ENCODE assay signal across 21 mouse cellular contexts in genomic region chr3:130584007-130584406, GRCm38 (mm10). TPM values are rescaled to one million over a fixed set of nuclear protein-coding genes. Genes with fewer than 3 reads are reported as not detected.
"Had no signal": no experiment of that assay in that cellular context is flagged by ENCODE, and none has a peak within 500 bp of the region (broad histone marks: within the 10 kb centered on the region; RNA-seq: fewer than 3 reads in every experiment).

No protein-coding gene starts in this region.

- H3K36me3 ChIP-seq: lung, embryonic 15.5 days; midbrain, embryonic 12.5 days; midbrain, embryonic 15.5 days; neural tube, embryonic 12.5 days; stomach, embryonic 15.5 days had no signal

- H3K4me1 ChIP-seq: megakaryocyte, embryonic 14.5 days; midbrain, embryonic 15.5 days; neural tube, embryonic 12.5 days; stomach, embryonic 15.5 days had no signal

- H3K4me3 ChIP-seq: lung, embryonic 15.5 days; megakaryocyte, embryonic 14.5 days; midbrain, embryonic 12.5 days; midbrain, embryonic 15.5 days; neural tube, embryonic 12.5 days; stomach, embryonic 15.5 days had no signal

- H3K27me3 ChIP-seq: lung, embryonic 15.5 days; megakaryocyte, embryonic 14.5 days; midbrain, embryonic 12.5 days; midbrain, embryonic 15.5 days; neural tube, embryonic 12.5 days; stomach, embryonic 15.5 days had no signal

- H3K9ac ChIP-seq: liver, postnatal 0 days; lung, embryonic 15.5 days; midbrain, embryonic 12.5 days; midbrain, embryonic 15.5 days; neural tube, embryonic 12.5 days; stomach, embryonic 15.5 days had no signal

- ATAC-seq: liver, postnatal 0 days; lung, postnatal 0 days; midbrain, embryonic 15.5 days had no signal

- H3K4me2 ChIP-seq: lung, embryonic 15.5 days; midbrain, embryonic 12.5 days; midbrain, embryonic 15.5 days; neural tube, embryonic 12.5 days; stomach, embryonic 15.5 days had no signal

- H3K27ac ChIP-seq: lung, embryonic 15.5 days; macrophage; midbrain, embryonic 12.5 days; midbrain, embryonic 15.5 days; neural tube, embryonic 12.5 days; stomach, embryonic 15.5 days; stomach, postnatal 0 days had no signal

- DNase-seq: liver, postnatal 0 days; lung, adult 2 months; lung, postnatal 14 days; lung, postnatal 36 days; right cerebral cortex, postnatal 14 days; thymus, adult 2 months; thymus, postnatal 25 days; thymus, postnatal 4 days had no signal

- H3K9me3 ChIP-seq: lung, embryonic 15.5 days; midbrain, embryonic 12.5 days; midbrain, embryonic 15.5 days; neural tube, embryonic 12.5 days; stomach, embryonic 15.5 days had no signal

RNA-seq across cellular contexts. Expression of gene Etnppl, which starts 33.2 kb away (rescaled TPM):
- polyA plus RNA-seq: lung, adult 2 months; lung, embryonic 15.5 days; lung, postnatal 0 days; macrophage; midbrain, embryonic 15.5 days; midbrain, postnatal 0 days; neural tube, embryonic 14.5 days; spleen, adult 2 months; thymus, adult 2 months; urinary bladder, adult 2 months had no signal
